Mouse (Mus musculus): ENCODE data around the gene Fancc. TPM values are rescaled to one million over a fixed set of nuclear protein-coding genes. Genes with fewer than 3 reads are reported as not detected.
"Not testable (repeated sequence)": the region's sequence is repeated elsewhere in the genome, so short reads cannot be mapped to it uniquely, and the experiment has no call there.

The Fancc gene
- total RNA-seq, 2 experiments from 2014 or later: 8.1 to 8.8 TPM

DNA sequence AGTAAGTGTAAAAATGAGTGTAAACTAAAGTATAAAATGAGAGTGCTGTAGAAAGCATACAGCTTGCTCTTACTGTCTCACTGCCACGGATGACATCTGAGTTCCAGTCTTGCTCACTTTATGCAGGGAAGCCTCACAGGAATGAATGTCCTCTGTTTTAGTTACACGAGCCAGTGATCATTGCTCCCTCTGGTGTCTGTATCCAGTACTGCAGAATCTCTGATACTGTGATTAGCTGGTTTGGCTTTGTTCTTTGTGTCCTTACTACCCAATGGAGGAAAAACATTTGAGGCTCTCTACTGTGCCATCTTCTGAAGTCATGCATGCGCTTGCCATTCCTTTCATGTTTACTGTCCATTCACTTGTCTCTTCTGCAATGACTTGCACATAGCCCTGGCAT, 140.5 kb downstream of the Fancc start:
- DNase-seq (ENCODE audit: low spot score in 2 of 2): peak; percentile 35 to 95

GRCm38 (mm10) chr13:63356101-63356500, 141.0 kb downstream of the Fancc start:
- no peak for DNase-seq (ENCODE audit: low spot score in 2 of 2)

DNA sequence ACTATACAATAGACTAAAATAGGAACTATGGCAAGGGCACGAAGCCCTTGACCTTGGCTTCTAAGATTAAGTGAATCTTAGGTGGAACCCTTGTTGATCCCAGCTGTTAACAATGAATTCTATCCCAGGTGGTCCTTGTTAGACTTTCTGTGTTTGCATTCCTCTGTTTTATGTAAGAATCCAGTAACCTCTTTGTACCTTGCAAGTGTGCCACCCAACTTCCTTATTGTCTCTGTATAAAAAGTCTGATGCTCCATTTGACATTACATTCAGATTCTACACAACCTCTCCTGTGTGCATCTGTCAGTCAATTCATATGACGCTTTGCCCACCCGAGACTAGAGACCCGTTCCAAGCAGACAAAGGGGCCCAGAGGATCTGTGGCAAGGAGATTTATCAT, 143.8 kb downstream of the Fancc start:
- DNase-seq (ENCODE audit: low spot score in 2 of 2): not testable (repeated sequence)

DNA sequence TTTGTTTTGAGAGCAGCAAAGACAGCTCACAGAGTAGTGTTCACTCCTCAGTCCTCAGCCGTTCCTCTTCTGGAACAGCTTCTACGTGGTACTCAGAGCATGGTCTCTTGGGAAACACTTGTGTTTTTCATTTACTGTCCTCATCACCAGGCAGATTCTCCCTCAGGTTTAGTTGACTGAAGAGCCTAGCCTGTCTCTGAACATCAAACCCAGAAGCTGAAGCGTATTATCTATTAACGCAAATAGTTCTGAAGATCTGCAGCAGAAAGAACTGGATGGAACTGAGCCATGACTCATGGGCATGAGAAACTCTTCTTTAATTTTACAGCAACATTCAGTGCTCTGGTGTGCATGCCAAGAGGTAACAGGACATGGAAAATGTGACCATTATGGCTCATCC, 147.0 kb downstream of the Fancc start:
- no peak for DNase-seq (ENCODE audit: low spot score in 2 of 2)

- no peak for DNase-seq (ENCODE audit: low spot score in 2 of 2)
Observed at GRCm38 (mm10) chr13:63347639-63348038, 149.4 kb downstream of the Fancc start.

GRCm38 (mm10) chr13:63345476-63346225, 151.4 kb downstream of the Fancc start:
- no peak for DNase-seq (ENCODE audit: low spot score in 2 of 2)

DNA sequence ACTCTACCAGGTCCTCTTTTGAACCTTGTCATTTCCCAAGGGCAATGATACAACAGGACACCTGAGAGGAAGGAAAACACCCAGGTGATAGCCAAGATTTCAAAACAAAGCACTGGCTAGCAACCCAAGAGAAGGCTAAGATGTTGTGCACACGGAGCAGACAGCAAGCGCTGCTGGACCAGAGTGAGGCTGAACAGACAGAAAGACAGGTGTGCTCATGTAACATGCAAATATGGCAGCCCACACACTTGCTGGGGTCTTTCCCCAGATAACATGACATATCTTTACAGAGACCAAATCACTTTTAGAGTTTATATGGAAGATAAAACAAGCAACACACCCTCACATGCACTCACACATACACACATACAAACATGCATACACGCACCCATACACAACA, 152.6 kb downstream of the Fancc start:
- no peak for DNase-seq (ENCODE audit: low spot score in 2 of 2)

DNA sequence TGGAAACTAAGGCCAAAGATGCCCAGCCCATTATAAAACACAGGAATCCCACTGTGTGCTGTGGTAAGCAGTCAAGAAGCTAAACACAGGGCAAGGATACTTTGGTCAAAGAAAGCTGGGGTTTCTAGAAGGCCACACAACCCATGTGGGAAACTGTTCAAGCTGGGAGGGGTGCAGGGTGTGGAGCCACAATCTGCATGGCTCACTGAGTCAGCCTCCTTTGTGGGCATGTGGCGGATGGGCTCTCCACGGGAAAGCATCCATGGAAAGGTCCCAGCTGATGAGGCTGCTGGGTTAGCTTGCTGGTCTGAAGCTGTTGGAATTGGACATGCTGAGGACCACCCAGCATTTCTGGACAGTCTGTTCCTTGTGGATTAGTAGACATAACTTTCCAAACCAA, 154.3 kb downstream of the Fancc start:
- DNase-seq (ENCODE audit: low spot score in 2 of 2): no peak

DNA sequence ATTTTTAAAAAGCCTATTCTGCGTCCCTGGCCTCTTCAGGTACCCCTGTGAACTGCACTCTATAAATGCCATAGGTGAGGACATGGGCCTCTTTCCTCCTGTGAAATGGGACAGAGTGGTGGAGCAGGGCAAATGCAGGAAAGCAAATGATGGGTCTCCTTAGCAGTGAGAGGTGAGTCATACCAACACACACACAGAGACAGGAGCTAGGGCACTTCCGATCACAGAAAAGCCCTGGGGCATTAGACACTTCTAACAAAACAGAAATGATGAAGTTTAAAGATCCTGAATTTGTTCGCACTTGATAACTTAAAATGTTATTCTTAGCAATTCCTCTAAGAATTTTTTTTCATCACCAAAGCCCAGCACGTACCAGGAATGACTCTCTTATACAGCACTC, 157.1 kb downstream of the Fancc start:
- no peak for DNase-seq (ENCODE audit: low spot score in 2 of 2)

- no peak for DNase-seq (ENCODE audit: low spot score in 2 of 2)
Observed at GRCm38 (mm10) chr13:63337239-63337960, 159.7 kb downstream of the Fancc start.

- peak in 1 of 2 experiments; percentile 69 for DNase-seq (ENCODE audit: low spot score in 2 of 2)
Observed at GRCm38 (mm10) chr13:63336335-63336734, 160.7 kb downstream of the Fancc start.

GRCm38 (mm10) chr13:63335421-63336134, 161.5 kb downstream of the Fancc start:
- DNase-seq (ENCODE audit: low spot score in 2 of 2): peak in 1 of 2 experiments; percentile 66

DNA sequence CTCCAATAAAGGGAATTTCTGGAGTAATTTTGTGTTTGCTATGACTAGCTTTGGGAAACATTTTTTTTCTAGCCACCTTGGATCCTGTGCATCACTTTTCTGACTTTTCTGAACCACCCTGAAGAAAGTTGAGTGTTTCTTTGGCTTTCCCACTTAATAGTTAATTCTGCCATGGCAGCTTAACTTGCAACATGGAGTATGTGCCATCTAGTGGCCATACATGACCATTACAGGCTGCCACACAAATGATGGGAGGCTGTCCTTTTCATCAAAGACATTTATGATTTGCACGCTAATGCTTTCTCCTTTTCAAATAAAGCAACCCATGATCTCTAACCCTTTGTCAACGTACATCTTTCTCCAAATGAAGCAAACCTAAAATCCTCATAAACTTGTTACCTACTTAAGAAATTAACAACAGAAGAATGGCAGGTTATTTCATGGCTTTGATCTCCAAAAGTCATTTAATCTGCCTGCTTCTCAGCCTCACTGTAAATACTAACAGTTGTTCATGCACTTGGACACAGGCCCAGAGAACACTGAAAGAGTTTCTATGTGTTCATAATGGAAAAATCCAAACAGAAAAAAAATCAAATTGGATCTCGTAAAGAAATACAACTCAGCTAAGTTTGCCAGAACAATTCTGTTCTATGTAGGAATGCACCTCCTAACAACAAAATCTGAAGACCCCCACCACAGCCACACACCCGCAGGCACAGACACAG, 164.3 kb downstream of the Fancc start:
- peak; percentile 65 to 87 for DNase-seq (ENCODE audit: low spot score in 2 of 2)

DNA sequence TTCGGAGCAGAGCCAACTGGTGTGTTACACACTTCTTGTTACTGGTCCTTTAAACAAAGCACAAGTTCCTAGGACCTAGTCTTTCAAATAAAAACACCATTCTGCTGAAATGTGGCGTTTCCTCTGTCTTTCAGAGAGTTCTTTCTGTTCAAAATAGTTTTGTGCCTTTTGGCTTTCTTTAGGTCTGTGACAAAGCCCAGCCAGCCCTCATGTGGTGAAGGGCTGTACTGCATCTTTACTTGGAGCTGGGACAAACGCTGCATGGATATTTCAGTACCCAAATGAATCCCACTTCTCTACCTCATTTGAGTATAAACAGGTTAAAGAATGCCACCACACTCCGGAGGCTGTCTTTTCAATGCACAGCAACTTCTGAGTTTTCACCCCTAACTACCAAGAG, 165.7 kb downstream of the Fancc start:
- peak in 1 of 2 experiments; percentile 84 for DNase-seq (ENCODE audit: low spot score in 2 of 2)

GRCm38 (mm10) chr13:63330236-63330860, 166.7 kb downstream of the Fancc start:
- peak in 1 of 2 experiments; percentile 76 for DNase-seq (ENCODE audit: low spot score in 2 of 2)

GRCm38 (mm10) chr13:63326015-63326414, 171.1 kb downstream of the Fancc start:
- no peak for DNase-seq (ENCODE audit: low spot score in 2 of 2)

- DNase-seq (ENCODE audit: low spot score in 2 of 2): no peak
Observed at GRCm38 (mm10) chr13:63324978-63325848, 171.9 kb downstream of the Fancc start.

- DNase-seq (ENCODE audit: low spot score in 2 of 2): no peak
Observed at GRCm38 (mm10) chr13:63324311-63324710, 172.8 kb downstream of the Fancc start.

DNA sequence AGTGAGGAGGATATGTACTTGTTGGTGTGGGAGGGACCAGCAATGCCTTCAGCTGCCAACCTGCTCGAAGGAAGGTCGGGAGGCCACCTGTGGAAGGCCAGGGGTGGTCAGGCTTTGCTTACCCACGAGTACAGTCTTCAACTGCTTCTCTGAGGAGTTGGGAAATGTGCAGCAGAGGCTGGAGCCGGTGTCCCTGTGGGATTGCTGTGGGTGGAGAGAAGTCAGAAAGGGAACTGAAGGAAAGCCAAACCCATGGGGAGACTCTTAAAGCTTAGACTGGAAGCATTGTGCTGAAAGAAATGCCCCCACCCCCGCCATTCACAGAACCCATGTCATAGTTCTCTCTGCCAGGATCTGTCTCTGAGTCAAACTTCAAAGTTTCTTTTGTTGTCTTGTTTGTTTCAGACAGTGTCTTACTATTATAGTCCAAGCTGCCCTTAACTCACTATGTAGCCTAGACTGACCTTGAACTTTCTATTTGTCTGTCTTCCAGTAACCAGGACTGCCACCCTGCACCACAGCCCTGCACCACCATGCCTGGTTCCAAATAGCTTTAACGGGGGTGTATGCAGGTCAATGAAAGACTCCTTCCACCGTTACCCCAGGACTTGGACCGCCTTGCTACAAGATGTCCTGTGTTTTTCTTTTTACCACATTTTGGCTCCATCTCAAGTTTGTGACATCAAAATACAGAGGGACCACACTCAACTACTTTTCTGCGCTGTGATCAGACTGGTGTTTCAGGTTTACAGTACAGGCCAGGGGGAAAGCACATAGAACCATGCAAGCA, 173.6 kb downstream of the Fancc start:
- no peak for DNase-seq (ENCODE audit: low spot score in 2 of 2)

Measured in layer of hippocampus, adult 18-20 months (tissue).